Mouse (Mus musculus): ENCODE data around the gene B230217C12Rik.

- TF ChIP-seq CTCF (IDR thresholded peaks at IDR 0.05; ENCODE audit: control insufficient read depth, insufficient read depth, low read length) (no peak), POLR2A (IDR thresholded peaks at IDR 0.05; ENCODE audit: borderline replicate concordance, control insufficient read depth, low read depth, low read length) (no peak)
Observed at GRCm38 (mm10) chr11:97816176-97816575, 24.4 kb upstream of the B230217C12Rik start.

Measured in bone marrow, adult 2 months (tissue).